30 mouse cellular contexts compared by ENCODE assay signal in genomic region chrX:103331125-103331858, GRCm38 (mm10). TPM values are rescaled to one million over a fixed set of nuclear protein-coding genes. Genes with fewer than 3 reads are reported as not detected.
A peak's percentile ranks its signal among the peaks of the same experiment; 100 is the strongest.
DNase-seq lines count a peak whose midpoint lies in the region; ATAC-seq and TF ChIP-seq lines count a peak whose summit lies in the region.
"Had no signal": no experiment of that assay in that cellular context is flagged by ENCODE, and none has a peak within 500 bp of the region (broad histone marks: within the 10 kb centered on the region; RNA-seq: fewer than 3 reads in every experiment).

No protein-coding gene starts in this region.

- H3K27ac ChIP-seq in intestine, embryonic 16.5 days (ENCODE audit: low read length): peak overlapping the region; percentile 69
- no peak overlapping the region for H3K27ac ChIP-seq in left cerebral cortex, adult 2 months
- H3K27ac ChIP-seq: embryonic facial prominence, embryonic 10.5 days; embryonic facial prominence, embryonic 12.5 days; forebrain, embryonic 13.5 days; forebrain, embryonic 15.5 days had no signal

- intact Hi-C loops in left cerebral cortex, adult 2 months (cut with DNase I): no loop called here

- H3K27me3 ChIP-seq in intestine, embryonic 16.5 days (replicated peaks; ENCODE audit: control insufficient read depth, insufficient read depth, low read length): peaks cover 5% of the 10 kb centered on the region; the same call in 1 of the 2 replicates
- H3K27me3 ChIP-seq: CH12.LX had no signal

- H3K4me1 ChIP-seq in intestine, embryonic 16.5 days (ENCODE audit: control insufficient read depth, insufficient read depth, low read length): no peaks in the 10 kb centered on the region
- H3K4me1 ChIP-seq: embryonic facial prominence, embryonic 10.5 days; embryonic facial prominence, embryonic 12.5 days; forebrain, embryonic 13.5 days; forebrain, embryonic 15.5 days had no signal

- H3K9ac ChIP-seq in intestine, embryonic 16.5 days (ENCODE audit: low read depth, low read length): no peak overlapping the region
- H3K9ac ChIP-seq: embryonic facial prominence, embryonic 12.5 days; forebrain, embryonic 13.5 days; forebrain, embryonic 15.5 days; forebrain, postnatal 0 days had no signal

- no peak for TF ChIP-seq CTCF in left cerebral cortex, adult 2 months (IDR thresholded peaks at IDR 0.05)

- no peak overlapping the region for H3K4me3 ChIP-seq in intestine, embryonic 16.5 days (ENCODE audit: low read length)
- H3K4me3 ChIP-seq in left cerebral cortex, adult 2 months: no peak overlapping the region
- H3K4me3 ChIP-seq: embryonic facial prominence, embryonic 10.5 days; embryonic facial prominence, embryonic 12.5 days; forebrain, embryonic 13.5 days; forebrain, embryonic 15.5 days had no signal

- H3K9me3 ChIP-seq in intestine, embryonic 16.5 days (ENCODE audit: control insufficient read depth, low read length): no peaks in the 10 kb centered on the region
- H3K9me3 ChIP-seq: embryonic facial prominence, embryonic 10.5 days; embryonic facial prominence, embryonic 12.5 days; forebrain, embryonic 13.5 days; forebrain, embryonic 15.5 days; G1E had no signal

- ATAC-seq in intestine, embryonic 16.5 days: peak; percentile 97
- ATAC-seq: CD4-positive, CD25-positive, alpha-beta regulatory T cell, adult 4 months; forebrain, embryonic 13.5 days; forebrain, embryonic 15.5 days; forebrain, postnatal 0 days had no signal

- H3K4me2 ChIP-seq in intestine, embryonic 16.5 days (ENCODE audit: low read depth, low read length): no peak overlapping the region
- H3K4me2 ChIP-seq: embryonic facial prominence, embryonic 12.5 days; forebrain, embryonic 13.5 days; forebrain, embryonic 15.5 days had no signal

- H3K36me3 ChIP-seq in intestine, embryonic 16.5 days (ENCODE audit: control insufficient read depth, insufficient read depth, low read length): no peaks in the 10 kb centered on the region
- H3K36me3 ChIP-seq: embryonic facial prominence, embryonic 10.5 days; embryonic facial prominence, embryonic 12.5 days; forebrain, embryonic 15.5 days; G1E had no signal

- 48% methylated on average over 5 of the region's 5 CpGs for WGBS in intestine, embryonic 16.5 days
- WGBS in large intestine, adult 2 months: 21% methylated on average over 5 of the region's 5 CpGs

- peak; percentile 28 for DNase-seq in NIH3T3 (ENCODE audit: low read depth)
- peak; percentile 36 for DNase-seq in large intestine, adult 2 months (ENCODE audit: low read depth, low spot score)
- DNase-seq in heart, postnatal 4 days: no peak
- DNase-seq in urinary bladder, adult 2 months (ENCODE audit: low spot score): no peak
- DNase-seq in neural tube, embryonic 10.5 days (ENCODE audit: extremely low spot score, low spot score): no peak
- no peak for DNase-seq in left cerebral cortex, adult 2 months (ENCODE audit: extremely low spot score in 1 of 2, low spot score in 2 of 2)
- DNase-seq: adrenal gland, adult 2 months; adrenal gland, postnatal 10 days; adrenal gland, postnatal 25 days; B cell, adult 2 months; cerebellum, adult 11 months; cerebellum, adult 18-20 months; cerebellum, adult 8-10 months; cerebellum, adult 9-11 months; cerebellum, postnatal 14 days; cerebellum, postnatal 36 days; forebrain, postnatal 0 days had no signal

RNA-seq across cellular contexts. Expression of gene Cdx4, which starts 10.1 kb away (rescaled TPM):
- not detected in 2 replicates for polyA plus RNA-seq in intestine, embryonic 16.5 days (2015; fragmentation: Nextera tagmentation; extraction: Ambion mirVana)
- polyA plus RNA-seq in large intestine, adult 2 months (2012; rRNA removed): not detected in 2 replicates
- not detected for total RNA-seq in heart, postnatal 4 days (2021)
- polyA plus RNA-seq in urinary bladder, adult 2 months (2012; rRNA removed): not detected in 2 replicates
- not detected for total RNA-seq in left cerebral cortex, adult 2 months (2021)
- total RNA-seq: adrenal gland, adult 2 months; adrenal gland, postnatal 10 days; adrenal gland, postnatal 25 days; adrenal gland, postnatal 4 days; CH12.LX; common myeloid progenitor, adult 5-6 weeks; forebrain, postnatal 0 days; G1E had no signal
- polyA plus RNA-seq: brain, embryonic 14.5 days; CD4-positive, CD25-positive, alpha-beta regulatory T cell, adult 4 months; embryonic facial prominence, embryonic 10.5 days; embryonic facial prominence, embryonic 12.5 days; embryonic facial prominence, embryonic 14.5 days; forebrain, embryonic 11.5 days; forebrain, embryonic 13.5 days; forebrain, embryonic 15.5 days; forebrain, postnatal 0 days; G1E had no signal

RNA-seq across cellular contexts. Expression of gene Chic1, which starts 25.0 kb away (rescaled TPM):
- polyA plus RNA-seq in intestine, embryonic 16.5 days (2015; fragmentation: Nextera tagmentation; extraction: Ambion mirVana): 4.5 and 4.7 TPM in 2 replicates
- polyA plus RNA-seq in large intestine, adult 2 months (2012; rRNA removed): 1.3 and 1.8 TPM in 2 replicates
- total RNA-seq in heart, postnatal 4 days (2021): 1 to 10 TPM; 1.6 TPM
- polyA plus RNA-seq in urinary bladder, adult 2 months (2012; rRNA removed): 3.4 and 3.8 TPM in 2 replicates
- total RNA-seq in left cerebral cortex, adult 2 months (2021): 10 to 100 TPM; 22.3 to 22.7 TPM
- total RNA-seq: CH12.LX had no signal
- polyA plus RNA-seq: G1E had no signal

Comparison
In these comparisons a context has a peak if more than half of its experiments do, and no peak if none do; other contexts are left out.
1. DNase-seq: peak in NIH3T3 (single experiment) and large intestine, adult 2 months (single experiment); none in heart, postnatal 4 days (single experiment), urinary bladder, adult 2 months (single experiment), neural tube, embryonic 10.5 days (single experiment) and left cerebral cortex, adult 2 months (0 of 2).